Mouse (Mus musculus) lung, postnatal 0 days (tissue): ENCODE data around the gene Cab39l. TPM values are rescaled to one million over a fixed set of nuclear protein-coding genes. Genes with fewer than 3 reads are reported as not detected.
"Not testable (repeated sequence)": the region's sequence is repeated elsewhere in the genome, so short reads cannot be mapped to it uniquely, and the experiment has no call there.

ENCODE experiments used
- ATAC-seq: fragments of 200-750 bp; cut with Nextera tagmentation; 2 replicates; pipeline ENCODE4 v1.8.0; 2017; ENCODE audit warnings: moderate library complexity
- DNase-seq: peaks from one replicate; pipeline ENCODE4 v3.0.0-alpha.2; 2016; ENCODE audit warnings: low spot score
- H3K27ac ChIP-seq: fragments of 300-500 bp; sonication (generic); 2 replicates; pipeline ENCODE4 v1.5.1; 2014; ENCODE audit warnings: antibody characterized with exemption, mild to moderate bottlenecking, low read length, mixed read lengths
- H3K27me3 ChIP-seq: fragments of 300-500 bp; sonication (generic); replicated peaks from 2 replicates; pipeline ENCODE4 v1.6.1; 2014; ENCODE audit warnings: low read length, mixed read lengths; ENCODE audit not compliant: insufficient read depth
- H3K36me3 ChIP-seq: fragments of 300-500 bp; sonication (generic); 2 replicates; pipeline ENCODE4 v1.6.1; 2014; ENCODE audit warnings: low read length, mixed read lengths; ENCODE audit not compliant: insufficient read depth
- H3K4me1 ChIP-seq: fragments of 300-500 bp; sonication (generic); 2 replicates; pipeline ENCODE4 v1.6.1; 2014; ENCODE audit warnings: antibody characterized with exemption, low read depth, low read length, mixed read lengths; ENCODE audit not compliant: insufficient read depth
- H3K4me2 ChIP-seq: fragments of 300-500 bp; sonication (generic); replicated peaks from 2 replicates; pipeline ENCODE4 v1.6.1; 2014; ENCODE audit warnings: low read depth, mild to moderate bottlenecking, low read length, moderate library complexity, mixed read lengths
- H3K4me3 ChIP-seq: fragments of 300-500 bp; sonication (generic); 2 replicates; pipeline ENCODE4 v1.5.1; 2014; ENCODE audit warnings: low read depth, low read length
- H3K9ac ChIP-seq: fragments of 300-500 bp; sonication (generic); replicated peaks from 2 replicates; pipeline ENCODE4 v1.6.1; 2014; ENCODE audit warnings: low read depth, mild to moderate bottlenecking
- H3K9me3 ChIP-seq: fragments of 300-500 bp; sonication (generic); 2 replicates; pipeline ENCODE4 v1.6.1; 2016; ENCODE audit warnings: low read length, mixed read lengths
- CTCF ChIP-seq: IDR thresholded peaks from 2 replicates; pipeline ENCODE4 v1.5.1; 2016; ENCODE audit warnings: antibody characterized with exemption, mild to moderate bottlenecking
- EP300 ChIP-seq: IDR thresholded peaks from 2 replicates; pipeline ENCODE4 v1.6.1; 2016; ENCODE audit warnings: antibody characterized with exemption, mild to moderate bottlenecking, control low read depth
- WGBS: fragments of 180-500 bp; shearing (Covaris S2); extraction: QIAGEN DNeasy Blood & Tissue Kit; methylation state at CpG from one replicate; pipeline ENCODE4 v1.1.7; 2014; 5-methylcytosine and 5-hydroxymethylcytosine counted together
- polyA plus RNA-seq: library from polyadenylated mRNA; unstranded; fragments of >200 nt; fragmentation: Nextera tagmentation; extraction: Ambion mirVana; gene quantifications from 2 replicates; pipeline ENCODE4 v1.2.1, GENCODE M21; 2015

Cab39l gene
- polyA plus RNA-seq: 25.6 and 27.2 TPM in 2 replicates

- peak within 1 kb of the TSS; percentile 82 for H3K4me3 ChIP-seq
- H3K27ac ChIP-seq: peak within 1 kb of the TSS; percentile 90
- DNase-seq (peak; percentile 97), ATAC-seq (peak; percentile 100)
- peak; percentile 51 for TF ChIP-seq CTCF
- TF ChIP-seq EP300: no peak
- peak within 1 kb of the TSS; percentile 87 for H3K4me2 ChIP-seq
- H3K27me3 ChIP-seq: no peaks in the 10 kb centered on the region
- no peaks in the 10 kb centered on the region for H3K36me3 ChIP-seq
- WGBS: under 1% methylated on average over 62 of the region's 66 CpGs
- no peaks in the 10 kb centered on the region for H3K4me1 ChIP-seq
- H3K9me3 ChIP-seq: no peaks in the 10 kb centered on the region
- peak within 1 kb of the TSS; percentile 85 for H3K9ac ChIP-seq
Observed at GRCm38 (mm10) chr14:59440558-59441471, at the start of gene Cab39l, which contains the start of gene Setdb2. TSS of gene Cab39l (plus strand) at chr14:59440972. TSS of gene Setdb2 (minus strand) at chr14:59440884.

GRCm38 (mm10) chr14:59395281-59395680, 45.5 kb upstream of the Cab39l start, which contains the start of gene Phf11c:
TSS of gene Phf11c (minus strand) at chr14:59395381.
- no peaks in the 10 kb centered on the region for H3K4me1 ChIP-seq
- no peaks in the 10 kb centered on the region for H3K36me3 ChIP-seq
- TF ChIP-seq CTCF (no peak), EP300 (no peak)
- ATAC-seq (no peak), DNase-seq (no peak)
- H3K4me2 ChIP-seq: no peak within 1 kb of the TSS
- H3K27ac ChIP-seq: no peak within 1 kb of the TSS
- WGBS: 91% methylated on average over 3 of the region's 3 CpGs
- no peak within 1 kb of the TSS for H3K9ac ChIP-seq
- no peak within 1 kb of the TSS for H3K4me3 ChIP-seq
- H3K27me3 ChIP-seq: no peaks in the 10 kb centered on the region
- no peaks in the 10 kb centered on the region for H3K9me3 ChIP-seq

GRCm38 (mm10) chr14:59396999-59397398, 43.8 kb upstream of the Cab39l start:
- H3K36me3 ChIP-seq: no peaks in the 10 kb centered on the region
- no peak for ATAC-seq
- no peaks in the 10 kb centered on the region for H3K27me3 ChIP-seq
- no peak overlapping the region for H3K4me2 ChIP-seq
- no peak overlapping the region for H3K27ac ChIP-seq
- DNase-seq: no peak
- TF ChIP-seq EP300 (no peak), CTCF (no peak)
- H3K4me1 ChIP-seq: no peaks in the 10 kb centered on the region
- WGBS: 83% methylated on average over 2 of the region's 2 CpGs
- H3K9me3 ChIP-seq: no peaks in the 10 kb centered on the region
- no peak overlapping the region for H3K4me3 ChIP-seq
- no peak overlapping the region for H3K9ac ChIP-seq

GRCm38 (mm10) chr14:59414979-59415378, 25.8 kb upstream of the Cab39l start:
- H3K4me3 ChIP-seq, H3K27me3 ChIP-seq, H3K4me1 ChIP-seq, H3K9me3 ChIP-seq, H3K36me3 ChIP-seq, H3K27ac ChIP-seq, H3K9ac ChIP-seq, H3K4me2 ChIP-seq, ATAC-seq, DNase-seq: not testable (repeated sequence)
- 98% methylated on average over 2 of the region's 2 CpGs for WGBS

GRCm38 (mm10) chr14:59418171-59418570, 22.6 kb upstream of the Cab39l start:
- 93% methylated on average over 4 of the region's 4 CpGs for WGBS
- TF ChIP-seq EP300: no peak
- no peak for TF ChIP-seq CTCF
- Histone ChIP-seq H3K4me1 (no peaks in the 10 kb centered on the region), H3K27ac (no peak overlapping the region), H3K4me2 (no peak overlapping the region), H3K4me3 (no peak overlapping the region), H3K27me3 (no peaks in the 10 kb centered on the region), H3K36me3 (no peaks in the 10 kb centered on the region), H3K9ac (no peak overlapping the region), H3K9me3 (no peaks in the 10 kb centered on the region)
- DNase-seq: no peak
- ATAC-seq: no peak

- Histone ChIP-seq H3K4me3 (no peak overlapping the region), H3K36me3 (no peaks in the 10 kb centered on the region), H3K4me2 (no peak overlapping the region), H3K27ac (no peak overlapping the region), H3K9ac (no peak overlapping the region), H3K27me3 (no peaks in the 10 kb centered on the region), H3K4me1 (no peaks in the 10 kb centered on the region), H3K9me3 (no peaks in the 10 kb centered on the region)
- 85% methylated on average over 11 of the region's 11 CpGs for WGBS
- DNase-seq (no peak), ATAC-seq (no peak)
- TF ChIP-seq EP300 (no peak), CTCF (no peak)
Observed at GRCm38 (mm10) chr14:59422912-59423663, 17.7 kb upstream of the Cab39l start.
